Mouse (Mus musculus): Measurements from ENCODE around the gene Wdfy2.
A peak's percentile ranks its signal among the peaks of the same experiment; 100 is the strongest.

The Wdfy2 gene

GRCm38 (mm10) chr14:62844226-62844625 lies 6.7 kb downstream of the Wdfy2 start:
- DNase-seq (ENCODE audit: low spot score) = no peak

GRCm38 (mm10) chr14:62845011-62845840 lies 7.7 kb downstream of the Wdfy2 start:
- no peak for DNase-seq (ENCODE audit: low spot score)

GRCm38 (mm10) chr14:62850980-62851379 lies 13.5 kb downstream of the Wdfy2 start:
- no peak for DNase-seq (ENCODE audit: low spot score)

- DNase-seq (ENCODE audit: low spot score) = no peak
Measured at GRCm38 (mm10) chr14:62852840-62853239, 15.4 kb downstream of the Wdfy2 start.

DNA sequence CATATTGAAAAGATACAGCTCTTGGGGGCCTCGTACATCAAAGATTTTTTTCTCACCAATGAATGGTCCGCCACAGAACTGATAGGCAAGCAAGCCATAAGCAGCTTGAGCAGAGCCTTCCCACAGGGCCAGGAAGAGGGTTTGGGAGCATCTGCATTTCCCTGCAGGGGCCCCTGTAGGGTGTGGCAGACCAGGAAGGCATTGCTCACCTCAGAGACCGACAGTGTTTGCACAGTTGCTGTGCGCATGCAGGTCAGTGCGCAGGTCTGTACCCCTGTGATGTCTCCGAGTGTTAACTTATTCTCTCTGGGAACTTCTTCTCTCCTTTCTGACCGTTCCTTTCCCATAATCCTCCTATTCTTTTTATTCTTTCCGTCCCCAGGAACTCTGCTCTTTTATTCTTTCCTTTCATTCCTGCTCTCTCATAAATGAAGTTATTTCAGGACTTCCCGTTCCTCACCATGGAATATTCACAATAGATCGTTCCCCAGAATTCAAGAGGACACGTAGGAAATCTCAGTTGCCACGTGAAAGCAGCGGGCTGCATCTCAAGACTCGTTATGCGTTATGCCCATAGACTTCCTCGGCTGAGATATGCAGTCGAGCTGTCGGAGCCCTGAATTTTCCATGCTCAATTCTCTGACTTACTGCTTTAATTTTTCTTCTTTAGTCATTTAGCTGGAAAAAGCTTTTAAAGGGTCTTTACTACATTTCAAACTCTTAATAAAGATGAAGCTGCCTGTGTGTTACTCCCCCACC lies 17.8 kb downstream of the Wdfy2 start:
- no peak for DNase-seq (ENCODE audit: low spot score)

DNA sequence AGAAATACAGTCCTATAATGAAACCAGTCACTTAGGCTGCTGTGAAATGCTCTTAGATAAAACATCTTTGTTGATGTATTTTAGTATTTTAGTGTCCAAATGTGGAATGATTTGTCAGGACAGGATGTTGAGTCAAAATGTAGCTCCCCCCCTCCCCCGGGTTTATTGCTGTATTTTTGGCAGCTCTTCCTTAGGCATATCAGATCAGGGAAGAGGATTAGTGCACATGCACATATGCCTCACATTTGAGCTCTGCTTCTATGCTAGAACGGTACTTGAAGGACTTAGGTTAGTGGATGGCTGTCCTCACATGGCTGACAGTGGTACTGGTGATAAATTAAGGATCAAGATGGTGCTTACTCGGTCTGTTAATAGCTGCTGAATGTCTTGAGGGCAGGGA lies 18.4 kb downstream of the Wdfy2 start:
- no peak for DNase-seq (ENCODE audit: low spot score)

DNA sequence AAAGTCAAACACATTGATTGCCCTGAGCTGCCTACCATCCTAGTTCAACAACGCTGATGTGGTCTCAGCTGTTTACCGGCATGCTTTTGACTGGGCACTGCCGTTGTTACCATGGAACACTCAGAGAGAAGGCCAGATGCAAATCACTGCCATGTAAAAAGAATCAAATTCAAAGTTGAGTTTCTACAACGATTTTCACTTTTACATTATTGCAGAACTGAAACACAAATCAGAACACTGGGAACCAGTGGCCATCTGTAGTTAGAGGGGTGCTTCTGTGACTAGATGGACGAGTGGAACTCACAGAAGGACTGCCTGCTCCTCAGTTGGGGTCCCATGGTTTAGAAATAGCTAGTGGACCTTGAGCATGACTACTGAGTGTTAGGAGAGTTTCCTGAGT lies 19.0 kb downstream of the Wdfy2 start:
- DNase-seq (ENCODE audit: low spot score) = no peak

- DNase-seq (ENCODE audit: low spot score) = no peak
Measured at GRCm38 (mm10) chr14:62857879-62858278, 20.4 kb downstream of the Wdfy2 start.

GRCm38 (mm10) chr14:62858311-62858710 lies 20.8 kb downstream of the Wdfy2 start:
- DNase-seq (ENCODE audit: low spot score) = no peak

DNA sequence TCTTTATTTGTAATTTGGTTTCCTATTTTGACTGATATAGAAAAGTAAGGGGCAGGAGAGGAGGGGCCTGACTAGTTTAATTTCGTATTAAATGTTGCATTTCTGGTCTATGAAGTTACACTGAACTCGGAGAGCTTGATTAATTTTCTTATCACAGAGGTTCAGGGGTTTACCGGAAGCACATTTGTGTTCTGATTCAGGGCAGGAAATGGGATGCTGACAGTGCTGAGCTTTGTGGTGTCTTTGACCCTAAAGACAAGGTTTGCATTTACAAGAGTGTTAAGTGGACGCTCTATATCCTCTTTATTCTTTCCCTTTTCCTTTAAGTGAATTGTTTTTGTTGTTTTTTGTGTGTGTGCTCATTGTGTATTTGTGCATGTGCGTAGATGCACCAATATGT lies 25.1 kb downstream of the Wdfy2 start:
- no peak for DNase-seq (ENCODE audit: low spot score)

DNA sequence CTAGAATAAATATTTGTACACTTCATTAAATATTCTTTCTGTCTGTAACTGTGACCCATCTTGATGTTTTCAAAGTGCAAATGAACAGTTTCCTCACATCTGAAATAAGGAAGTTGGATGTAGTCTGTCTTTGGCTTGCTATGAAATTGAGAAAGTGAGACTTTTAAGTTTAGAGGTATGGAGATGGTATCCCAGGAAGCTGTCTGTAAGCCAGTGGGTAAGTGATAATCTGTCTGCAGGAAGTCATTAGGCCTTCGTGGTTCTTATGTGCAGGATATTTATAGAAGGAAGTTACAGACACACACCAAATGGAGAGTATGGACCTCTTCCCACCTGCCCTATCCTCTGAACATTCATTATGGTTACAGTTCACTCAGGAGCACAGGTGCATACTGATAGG lies 26.8 kb downstream of the Wdfy2 start:
- DNase-seq (ENCODE audit: low spot score) = no peak

GRCm38 (mm10) chr14:62865405-62865804 lies 27.9 kb downstream of the Wdfy2 start:
- no peak for DNase-seq (ENCODE audit: low spot score)

GRCm38 (mm10) chr14:62867069-62867468 lies 29.6 kb downstream of the Wdfy2 start:
- no peak for DNase-seq (ENCODE audit: low spot score)

DNA sequence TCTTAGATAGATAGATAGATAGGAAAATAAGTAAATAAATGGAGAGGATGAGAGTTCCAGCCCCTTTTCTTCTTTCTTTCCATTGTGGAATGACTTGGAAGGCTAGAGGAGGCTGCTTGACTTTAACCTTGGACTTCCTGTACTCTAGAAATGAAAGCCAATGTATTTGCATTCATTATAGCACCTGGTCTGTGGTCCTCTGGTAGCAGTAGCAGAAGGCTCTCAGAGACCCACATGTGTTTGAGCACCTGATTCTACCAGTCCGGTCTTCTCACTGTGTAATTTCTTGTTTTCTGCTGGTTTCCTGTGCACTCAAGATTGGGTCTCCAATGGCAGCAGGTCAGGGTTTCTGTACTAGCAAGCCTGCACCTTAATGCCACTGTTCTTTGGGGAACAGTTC lies 30.1 kb downstream of the Wdfy2 start:
- no peak for DNase-seq (ENCODE audit: low spot score)

DNA sequence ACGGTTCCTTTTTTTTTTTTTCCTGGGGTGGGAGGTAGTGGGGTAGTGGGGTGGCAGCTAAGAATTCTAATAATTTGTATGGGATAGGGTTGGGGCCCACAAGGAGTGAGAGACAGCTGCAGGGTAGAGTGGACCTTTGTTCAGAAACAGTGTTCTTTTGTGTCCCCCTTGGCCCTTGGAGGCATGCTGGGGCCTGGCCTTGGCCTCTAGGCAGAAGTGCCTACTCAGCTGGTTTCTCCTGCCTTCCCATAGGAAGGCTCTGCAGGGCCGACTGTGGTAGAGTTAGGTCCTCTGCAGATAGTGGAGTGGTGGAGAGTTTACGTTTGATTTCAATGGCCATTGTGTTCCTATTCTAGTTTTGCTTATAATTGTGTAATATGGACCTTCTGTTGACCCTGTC lies 30.8 kb downstream of the Wdfy2 start:
- peak; percentile 47 for DNase-seq (ENCODE audit: low spot score)

- no peak for DNase-seq (ENCODE audit: low spot score)
Measured at GRCm38 (mm10) chr14:62870238-62870638, 32.8 kb downstream of the Wdfy2 start.

GRCm38 (mm10) chr14:62871431-62871830 lies 34.0 kb downstream of the Wdfy2 start:
- no peak for DNase-seq (ENCODE audit: low spot score)

- DNase-seq (ENCODE audit: low spot score) = no peak
Measured at GRCm38 (mm10) chr14:62871932-62872331, 34.5 kb downstream of the Wdfy2 start.

DNA sequence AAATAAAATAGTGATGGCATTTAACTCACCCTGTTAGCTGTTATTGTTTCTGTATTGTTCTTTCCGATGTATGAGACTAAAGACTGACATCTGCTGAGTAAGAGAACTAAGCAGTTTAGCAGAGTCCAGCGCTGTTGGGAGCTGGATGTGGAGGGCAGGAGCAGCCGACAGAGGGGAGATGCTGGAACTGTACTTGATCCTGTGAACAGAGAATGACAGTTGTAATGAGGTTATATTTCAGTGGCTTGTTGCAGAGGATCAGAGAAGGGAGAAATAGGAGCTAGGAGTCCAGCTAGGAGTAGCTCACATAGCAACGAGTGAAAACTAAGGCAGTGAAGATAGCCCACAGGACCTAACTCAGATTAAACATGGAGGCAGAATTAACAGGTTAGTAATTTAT lies 36.3 kb downstream of the Wdfy2 start:
- DNase-seq (ENCODE audit: low spot score) = no peak

- no peak for DNase-seq (ENCODE audit: low spot score)
Measured at GRCm38 (mm10) chr14:62874348-62874747, 36.9 kb downstream of the Wdfy2 start.

DNA sequence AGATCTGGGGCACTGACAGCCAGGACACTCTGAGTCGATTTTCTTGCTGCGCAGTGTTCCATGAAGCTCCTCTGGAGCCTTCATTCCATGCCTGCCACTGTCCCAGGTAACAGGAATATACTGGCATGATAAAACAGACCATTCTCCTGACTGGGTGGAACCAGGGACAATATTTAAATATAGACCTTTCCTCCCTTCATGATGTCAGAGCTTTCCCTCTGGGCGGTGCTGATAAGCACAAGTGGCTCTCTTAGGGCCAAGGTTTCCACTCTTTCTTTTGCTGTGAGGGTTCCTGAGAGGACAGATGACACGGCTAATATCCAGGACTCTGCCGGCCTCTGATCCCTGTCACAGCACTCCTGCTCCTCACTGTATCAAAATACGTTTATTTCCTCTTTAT lies 40.6 kb downstream of the Wdfy2 start:
- no peak for DNase-seq (ENCODE audit: low spot score)

DNA sequence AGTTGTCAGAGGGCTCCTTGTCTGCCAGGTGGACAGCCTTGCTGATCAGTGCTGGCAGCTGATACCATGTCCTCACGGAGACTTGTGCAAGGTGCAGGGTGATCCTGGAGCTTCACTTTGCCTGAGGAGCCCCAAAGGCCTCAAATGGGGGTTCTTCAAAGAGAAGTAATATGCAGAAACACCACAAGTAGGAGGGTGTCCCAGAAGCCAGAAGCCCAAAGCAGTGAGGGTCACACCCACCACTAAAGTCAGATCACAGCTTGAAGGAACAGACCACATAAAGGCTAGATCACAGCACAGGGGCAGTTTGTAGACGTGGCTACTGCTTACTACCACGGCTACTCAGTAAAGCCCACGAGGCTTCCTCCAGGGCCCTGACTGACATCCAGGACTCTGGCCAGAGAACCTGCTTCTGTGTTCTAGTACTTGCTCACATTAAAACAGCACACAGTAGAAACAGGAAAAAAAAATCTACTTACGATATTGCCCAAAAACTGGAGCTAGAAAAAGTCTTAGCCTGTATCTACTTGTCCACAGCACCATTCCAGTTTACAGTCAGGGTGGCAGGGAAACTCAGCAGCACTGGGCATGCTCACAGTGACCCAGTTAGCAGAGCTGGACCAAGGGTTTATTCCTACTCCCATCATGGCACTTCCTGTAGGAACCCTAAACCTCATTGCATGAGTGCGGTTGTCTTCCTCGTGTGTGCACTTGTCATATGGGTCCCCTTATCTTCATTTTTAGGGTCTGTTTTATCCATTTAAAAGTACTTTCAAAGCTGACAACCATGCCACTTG lies 41.4 kb downstream of the Wdfy2 start:
- DNase-seq (ENCODE audit: low spot score) = no peak

GRCm38 (mm10) chr14:62879497-62879896 lies 42.0 kb downstream of the Wdfy2 start:
- peak; percentile 88 for DNase-seq (ENCODE audit: low spot score)
